Mouse (Mus musculus): Measurements from ENCODE around the gene Stk4.

Gene Stk4

DNA sequence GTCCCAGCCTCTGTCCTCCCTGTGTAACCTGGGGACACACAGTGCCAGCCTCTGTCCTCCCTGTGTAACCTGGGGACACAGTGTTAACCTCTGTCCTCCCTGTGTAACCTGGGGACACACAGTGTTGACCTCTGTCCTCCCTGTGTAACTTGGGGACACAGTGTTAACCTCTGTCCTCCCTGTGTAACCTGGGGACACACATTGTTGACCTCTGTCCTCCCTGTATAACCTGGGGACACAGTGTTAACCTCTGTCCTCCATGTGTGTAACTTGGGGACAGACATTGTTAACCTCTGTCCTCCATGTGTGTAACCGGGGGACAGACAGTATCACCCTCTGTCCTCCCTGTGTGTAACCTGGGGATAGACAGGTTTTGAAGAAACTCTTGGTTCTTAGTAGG lies 61.5 kb downstream of the Stk4 start:
- DNase-seq, result no peak

DNA sequence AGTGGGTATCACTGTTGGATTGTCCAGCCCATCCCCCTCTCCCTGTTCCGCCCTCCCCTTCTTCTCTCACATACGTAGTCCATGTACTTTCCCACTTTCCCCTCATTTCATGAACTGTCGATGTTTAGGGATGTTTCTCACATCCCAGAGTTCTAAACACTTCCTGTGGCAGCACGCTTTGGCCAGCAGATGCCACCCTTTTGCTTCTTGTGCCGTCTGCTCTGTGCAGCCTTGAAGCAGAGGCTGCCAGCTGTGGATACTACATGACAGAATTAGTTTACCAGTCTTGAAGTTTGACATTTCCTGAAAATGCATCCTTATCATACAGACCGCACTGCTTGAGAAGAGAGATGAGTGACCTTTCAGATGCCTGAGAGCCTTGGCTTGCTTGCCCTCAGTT lies 64.4 kb downstream of the Stk4 start:
- DNase-seq, result peak in 1 of 2 experiments; percentile 19

DNA sequence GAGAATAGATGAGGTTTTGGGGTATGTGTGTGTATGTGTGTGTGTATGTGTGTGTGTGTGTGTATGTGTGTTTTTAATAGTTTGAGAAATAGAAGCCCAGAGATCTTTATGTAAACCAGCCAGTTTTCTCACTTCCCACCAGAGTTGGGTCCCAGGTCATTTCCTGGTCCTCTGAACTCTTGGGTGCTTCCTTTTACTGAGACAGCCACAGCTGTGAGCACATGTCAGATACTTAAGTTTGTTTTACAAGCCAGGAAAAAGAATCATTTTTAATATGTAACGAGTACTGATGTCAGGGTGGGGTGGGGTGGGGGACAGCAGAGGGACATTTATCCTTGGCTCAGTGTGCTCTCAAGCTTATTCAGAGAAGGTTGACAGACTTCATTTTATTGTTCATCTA lies 65.2 kb downstream of the Stk4 start:
- no peak for DNase-seq

DNA sequence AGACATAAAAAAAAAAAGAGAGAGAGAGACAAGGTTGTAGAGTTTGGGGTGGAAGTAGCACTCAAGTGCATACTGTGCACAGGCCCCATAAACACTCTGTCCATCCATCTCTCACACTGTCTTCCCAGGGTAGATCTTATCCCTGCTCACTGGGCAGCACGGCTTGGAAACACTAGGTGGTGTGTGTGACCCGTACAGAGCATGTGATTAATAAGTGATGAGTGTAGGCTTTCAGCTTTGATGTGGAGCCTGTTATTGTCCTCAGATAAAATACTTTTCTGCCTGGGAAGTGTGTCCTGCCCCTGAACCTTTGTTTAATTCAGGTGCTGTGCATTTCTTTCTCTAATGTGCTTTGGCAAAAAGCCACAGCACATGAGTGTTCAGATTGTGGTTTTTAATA lies 66.3 kb downstream of the Stk4 start:
- DNase-seq, result no peak

DNA sequence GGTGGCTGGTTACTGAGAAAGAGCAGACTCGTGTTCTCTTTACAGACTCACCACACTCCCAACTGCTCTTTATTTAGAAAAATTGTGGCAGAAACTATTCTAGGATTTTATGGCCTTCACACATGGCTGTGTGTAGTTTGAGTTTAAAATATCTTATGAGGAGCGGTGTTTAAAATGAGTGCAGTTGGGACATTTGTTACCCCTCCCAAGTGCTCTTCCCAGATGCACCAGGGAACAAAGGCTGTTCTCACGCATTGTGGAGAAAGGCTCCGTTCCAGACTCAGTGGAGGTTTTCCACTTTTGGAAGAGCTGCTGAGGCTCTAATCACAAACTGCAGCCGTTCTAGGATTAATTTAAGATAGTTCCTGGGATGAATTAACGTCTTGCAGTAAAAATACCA lies 67.6 kb downstream of the Stk4 start:
- no peak for DNase-seq

DNA sequence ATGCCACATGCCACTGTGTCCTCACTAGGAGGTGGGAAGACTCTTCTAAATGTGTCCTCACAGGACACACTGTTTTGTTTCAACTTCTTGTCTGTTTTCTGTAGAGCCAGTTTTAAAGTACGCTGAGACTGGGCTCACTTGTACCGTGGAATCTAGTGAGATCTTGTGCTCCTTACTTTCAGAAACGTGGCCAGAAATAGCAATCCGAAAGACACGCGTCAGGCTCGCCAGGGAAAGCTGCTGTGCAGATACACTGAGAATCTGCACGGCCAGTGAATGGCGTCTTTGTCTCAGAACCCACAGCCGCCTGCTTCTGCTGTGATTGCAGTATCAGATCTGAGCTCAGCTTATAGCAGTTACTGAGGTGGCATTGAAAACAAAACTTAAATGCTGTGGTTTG lies 71.9 kb downstream of the Stk4 start:
- no peak for DNase-seq

DNA sequence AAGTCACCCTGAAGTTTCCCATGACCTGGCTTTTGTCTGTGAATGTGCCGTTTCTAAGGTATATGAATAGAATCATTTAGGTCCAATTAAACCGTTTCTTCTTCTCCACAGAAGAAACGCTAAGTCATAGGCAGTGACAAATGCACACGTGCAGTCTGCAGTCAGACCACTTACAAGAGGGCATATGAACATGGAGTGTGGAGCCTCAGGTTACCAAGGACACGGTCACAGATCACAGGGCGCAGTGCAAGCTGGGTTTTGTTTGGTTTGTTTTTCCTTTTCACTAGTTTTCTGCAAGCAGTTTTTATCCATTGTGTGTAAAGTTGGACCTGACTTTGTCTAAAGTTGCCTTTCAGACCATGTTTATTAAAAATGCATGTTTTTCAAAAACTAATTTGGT lies 73.9 kb downstream of the Stk4 start:
- DNase-seq, result no peak

DNA sequence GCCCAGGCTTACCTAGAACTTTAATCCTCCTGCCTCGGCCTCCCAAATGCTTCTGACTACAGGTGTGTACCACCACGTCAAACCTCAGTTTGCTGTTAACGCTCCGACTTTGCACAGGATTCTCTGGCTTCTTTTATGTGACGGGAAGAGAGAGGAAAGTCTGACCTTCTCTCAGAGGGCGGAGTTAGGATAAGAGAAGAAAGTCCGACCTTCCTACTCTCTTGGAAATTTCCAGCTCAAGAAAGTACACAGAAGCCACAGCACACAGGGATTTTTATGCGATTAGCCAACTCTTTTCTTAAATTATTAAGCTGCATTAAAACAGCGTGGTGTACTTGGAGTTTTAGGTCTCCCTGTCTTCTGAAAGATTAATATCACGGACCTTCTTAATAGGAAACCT lies 74.4 kb downstream of the Stk4 start:
- DNase-seq, result no peak

DNA sequence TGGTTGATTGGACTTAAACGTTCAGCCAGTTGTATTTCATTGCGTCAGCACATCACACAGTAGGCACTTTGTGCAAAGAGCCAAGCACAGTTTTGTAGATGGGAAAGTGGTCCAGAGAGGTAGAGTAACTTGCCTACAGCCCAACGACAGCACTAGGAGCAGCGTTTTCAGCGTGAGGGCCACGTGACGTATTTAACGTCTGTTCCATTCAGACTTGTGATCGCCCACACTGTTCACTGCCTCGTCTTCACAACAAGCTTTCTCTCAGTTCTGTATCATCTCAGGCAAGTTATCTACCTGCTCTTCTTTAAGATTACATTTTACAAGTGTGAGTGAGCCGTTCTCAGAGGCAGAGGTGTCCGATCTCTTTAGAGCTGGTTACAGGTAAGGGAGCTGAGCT lies 76.4 kb downstream of the Stk4 start:
- DNase-seq, result no peak

DNA sequence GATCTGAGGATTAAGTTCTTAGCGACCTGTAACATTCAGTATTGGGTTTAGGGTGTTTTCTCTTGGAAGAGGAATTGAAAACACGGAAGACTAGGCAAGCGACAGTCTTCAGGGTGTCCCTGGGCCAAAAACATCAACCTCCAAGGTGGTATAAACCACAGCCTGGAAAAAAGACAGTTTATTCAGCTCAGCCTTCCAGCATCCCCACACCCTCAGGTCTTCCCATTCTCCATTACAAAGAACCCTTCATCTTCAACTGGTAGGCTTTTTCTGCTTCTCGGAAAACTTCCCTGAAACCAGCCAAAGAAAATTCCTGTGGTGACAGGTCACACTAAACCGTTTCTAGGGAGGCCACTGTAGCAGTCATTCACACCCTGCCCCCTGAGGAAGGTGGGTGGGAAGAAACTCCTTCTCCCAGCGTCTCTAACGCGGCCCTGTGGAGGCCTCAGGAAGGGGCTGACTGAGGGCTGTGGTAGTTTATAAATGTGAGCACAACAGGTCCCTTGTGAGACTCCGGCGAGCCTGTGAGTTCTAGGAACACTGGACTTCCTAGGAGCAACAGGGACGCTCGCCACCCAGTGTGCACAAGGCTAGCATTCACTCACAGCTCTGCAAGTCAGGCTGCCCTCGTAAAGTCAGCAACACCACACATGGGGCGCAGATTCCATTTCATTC lies 80.1 kb downstream of the Stk4 start:
- DNase-seq, result no peak

DNA sequence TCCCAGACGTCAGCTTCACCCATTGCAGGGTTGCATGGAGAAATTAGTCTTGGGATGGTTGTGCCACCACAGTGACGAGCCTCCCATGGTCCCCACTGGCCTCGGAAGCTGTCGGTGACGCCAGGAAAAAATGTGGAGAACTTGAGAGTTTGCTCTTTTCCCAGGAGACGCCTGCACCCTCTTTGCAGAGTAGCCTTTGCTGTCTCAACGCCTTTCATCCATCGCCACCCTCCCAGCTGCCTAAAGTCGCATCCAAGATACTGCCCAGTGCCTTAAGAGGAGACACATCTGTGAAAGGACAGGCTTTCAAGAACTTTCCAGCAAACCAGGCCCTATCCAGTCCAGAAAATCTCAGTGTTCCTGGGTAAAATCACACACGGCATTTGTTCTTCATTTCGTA lies 82.2 kb downstream of the Stk4 start:
- no peak for DNase-seq

DNA sequence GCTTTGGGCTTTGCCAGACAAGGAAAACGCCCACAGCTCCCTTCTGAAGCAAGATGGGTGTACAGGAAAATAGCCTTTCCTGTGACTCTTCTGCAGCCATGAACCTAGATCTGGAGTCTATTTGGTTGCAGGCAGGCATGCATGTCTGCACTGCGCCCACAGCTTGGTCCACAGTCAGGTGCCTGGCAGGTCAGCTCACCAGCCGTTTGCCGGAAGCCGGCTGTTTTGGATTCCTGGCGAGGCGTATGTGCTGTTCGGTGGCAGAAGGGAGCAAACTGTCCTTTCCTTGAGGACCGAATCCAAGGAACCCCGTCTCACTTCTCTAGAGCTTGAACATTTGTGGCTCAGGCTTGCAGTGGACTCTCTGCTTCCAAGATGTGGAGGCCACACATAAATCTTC lies 83.9 kb downstream of the Stk4 start:
- DNase-seq, result no peak

DNA sequence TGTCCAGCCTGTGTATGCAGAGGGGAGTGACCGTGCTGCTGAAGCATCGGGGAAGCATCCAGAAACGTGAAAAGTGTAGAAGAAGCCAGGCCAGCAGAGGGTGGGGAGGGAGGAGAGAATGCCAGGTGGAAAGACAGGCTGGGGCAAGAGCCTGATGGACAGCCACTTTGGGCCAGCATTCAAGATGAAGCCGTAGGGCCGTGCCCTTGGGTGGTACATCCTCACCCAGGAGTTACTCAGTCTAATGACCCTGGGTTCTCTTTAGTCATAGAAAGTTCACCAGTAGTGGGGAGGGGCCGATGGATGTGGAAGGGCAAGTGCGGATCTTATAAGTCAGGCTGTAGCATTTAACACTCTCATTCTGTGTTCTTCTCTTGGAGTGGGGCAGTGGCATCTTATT lies 86.0 kb downstream of the Stk4 start:
- no peak for DNase-seq

DNA sequence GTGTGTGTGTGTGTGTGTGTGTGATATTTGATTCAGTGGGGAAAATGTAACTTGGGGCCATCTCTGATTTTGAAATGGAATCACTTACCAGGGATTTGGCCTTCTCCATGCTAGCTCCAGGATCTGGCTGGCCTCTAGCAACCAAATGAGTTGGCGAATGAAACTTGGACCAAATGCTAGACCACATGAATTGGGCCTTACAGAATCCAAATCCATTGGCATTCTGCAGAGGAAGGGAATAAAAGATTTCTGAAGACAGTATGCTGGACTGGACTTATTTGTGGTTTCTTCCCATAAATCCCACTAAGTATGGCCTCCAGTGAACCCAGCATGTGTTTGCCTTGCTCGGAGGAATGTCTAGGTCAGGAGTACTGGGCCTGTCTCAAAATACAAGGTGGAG lies 88.7 kb downstream of the Stk4 start:
- DNase-seq, result no peak

DNA sequence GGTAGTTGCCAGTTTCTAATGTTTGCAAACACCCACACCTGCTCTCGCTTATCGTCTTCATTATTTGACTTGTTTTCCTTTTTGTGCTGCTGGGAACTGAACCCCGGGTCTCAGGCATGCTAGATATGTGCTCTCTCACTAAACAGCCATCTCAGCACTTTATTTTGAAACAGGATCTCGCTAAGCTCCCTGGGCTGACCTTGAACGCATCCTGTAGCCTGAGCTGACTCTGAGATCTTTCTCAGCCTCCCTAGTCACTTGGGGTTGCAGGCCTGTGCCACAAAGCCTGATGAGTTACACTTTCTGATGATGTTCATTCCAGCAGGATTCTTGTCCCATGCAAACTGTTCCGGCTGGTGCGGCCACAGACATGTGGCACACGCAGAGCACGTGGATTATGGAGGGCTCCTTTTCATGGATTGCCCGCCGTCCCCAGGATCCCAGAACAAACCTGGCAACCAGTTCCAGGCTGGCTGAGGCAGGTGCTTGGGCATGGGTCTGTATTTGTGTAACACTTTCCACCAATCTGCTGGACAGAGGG lies 91.5 kb downstream of the Stk4 start:
- no peak for DNase-seq

DNA sequence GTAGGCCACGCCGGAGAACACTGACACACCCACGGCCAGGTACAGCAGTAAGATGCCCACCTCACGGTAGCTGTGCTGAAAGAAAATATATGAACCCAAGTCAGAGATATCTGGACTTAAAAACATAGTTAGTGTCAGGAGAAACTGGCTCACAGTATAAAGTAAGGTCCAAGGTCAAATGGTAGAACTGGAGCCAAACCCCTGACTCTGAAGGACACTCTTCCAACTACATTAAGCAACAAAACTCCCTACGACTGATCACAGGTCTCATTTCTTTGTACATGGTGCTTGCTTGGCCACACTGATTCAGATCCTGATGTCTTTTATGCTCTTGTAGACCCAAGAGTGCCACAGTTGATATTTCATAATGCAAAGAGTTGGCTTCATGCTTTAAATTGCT lies 94.8 kb downstream of the Stk4 start:
- DNase-seq, result no peak

DNA sequence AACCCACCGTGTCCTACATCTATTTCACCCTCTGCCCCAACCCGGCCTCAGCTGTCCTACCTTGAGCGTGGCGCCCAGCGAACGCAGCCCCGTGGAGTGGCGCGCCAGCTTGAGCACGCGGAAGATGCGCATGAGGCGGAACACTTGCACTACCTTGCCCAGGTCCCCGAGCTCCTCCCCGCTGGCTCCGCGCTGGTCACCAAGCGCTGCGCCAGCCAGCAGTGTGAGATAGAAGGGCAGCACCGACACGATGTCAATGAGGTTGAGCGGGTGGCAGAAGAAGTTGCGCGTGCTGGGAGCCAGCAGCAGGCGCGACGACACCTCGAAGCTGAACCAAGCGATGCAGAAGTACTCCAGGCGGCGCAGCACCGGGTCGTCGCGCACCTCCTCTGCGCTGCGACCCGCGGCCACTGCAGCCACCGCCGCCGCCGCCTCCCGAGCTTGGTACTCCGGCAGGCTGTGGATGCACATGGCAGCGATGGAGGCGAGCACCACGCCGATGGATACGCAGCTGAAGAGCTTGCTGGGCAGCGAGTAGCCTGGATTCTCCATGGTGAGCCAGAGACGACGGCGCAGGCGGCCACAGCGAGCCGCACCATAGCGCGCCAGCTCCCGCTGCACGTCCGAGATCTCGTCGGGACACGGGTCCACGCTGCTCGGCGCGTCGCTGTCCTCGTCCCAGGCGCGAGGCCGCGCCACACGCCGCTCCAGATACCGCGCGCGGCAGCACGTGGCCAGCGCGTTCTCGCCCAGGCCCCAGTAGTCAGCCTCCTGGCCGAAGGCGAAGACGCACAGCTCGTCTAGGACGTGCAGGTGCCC lies 97.8 kb downstream of the Stk4 start:
- no peak for DNase-seq

DNA sequence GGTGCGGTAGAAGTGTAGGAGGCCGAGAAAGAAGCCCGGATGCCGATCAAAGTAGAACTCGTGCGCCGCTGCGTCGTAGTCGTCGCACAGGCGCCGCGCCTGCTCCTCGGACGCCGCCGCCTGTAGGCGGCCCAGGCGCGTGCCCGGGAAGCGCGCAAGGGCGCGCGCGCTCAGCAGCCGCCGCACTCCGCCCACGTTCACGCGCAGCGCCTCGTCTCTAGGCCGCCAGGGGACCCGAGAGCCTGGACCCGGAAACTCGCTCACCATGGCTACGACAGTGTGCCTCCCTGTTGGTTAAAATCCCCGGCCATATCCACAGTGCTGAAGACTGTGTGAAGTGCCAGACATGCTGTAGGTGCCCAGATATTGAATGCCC lies 98.4 kb downstream of the Stk4 start:
- DNase-seq, result no peak

DNA sequence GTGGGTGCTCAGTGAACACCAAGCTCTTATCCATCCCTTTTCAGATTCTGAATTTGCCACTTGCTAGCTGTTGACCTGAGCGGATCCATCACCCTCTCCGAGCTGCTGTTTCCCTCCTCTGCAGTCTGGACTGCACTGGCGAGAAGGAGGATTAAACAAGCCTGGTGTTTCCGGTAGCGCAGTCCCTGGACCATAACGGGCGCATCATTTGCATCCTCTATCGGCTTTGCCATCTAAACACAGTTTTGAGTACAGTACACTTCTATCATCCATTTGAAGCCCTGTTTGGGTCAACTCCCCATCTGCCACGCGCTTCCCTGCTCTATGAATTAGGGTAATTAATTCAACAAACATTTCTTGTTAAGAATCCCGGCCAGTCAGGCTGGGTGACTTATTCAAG lies 100.2 kb downstream of the Stk4 start:
- DNase-seq, result no peak

DNA sequence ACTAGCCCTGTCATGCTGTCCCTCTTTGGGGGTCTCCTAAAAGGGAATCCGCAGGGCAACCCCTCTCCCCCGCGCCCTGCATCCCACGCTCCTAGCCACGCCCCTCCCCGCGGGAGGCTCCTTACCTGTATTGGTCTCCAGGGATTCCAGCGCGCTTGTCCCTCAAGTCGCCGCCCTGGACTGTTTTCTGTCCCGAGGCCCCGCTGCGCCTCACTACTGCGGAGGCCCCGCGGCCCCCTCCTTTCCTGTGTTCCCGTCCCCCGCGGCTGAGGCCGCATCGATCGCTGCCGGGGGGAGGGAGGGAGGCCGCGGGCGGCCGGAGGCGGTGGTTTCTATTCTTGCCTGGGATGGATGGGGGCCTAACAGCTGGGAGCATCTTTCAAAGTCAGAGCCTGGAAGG lies 100.8 kb downstream of the Stk4 start, which contains the start of gene Kcns1:
Gene Kcns1 (minus strand): TSS at position 212 of the 400 bp plus-strand sequence.
- no peak for DNase-seq

DNA sequence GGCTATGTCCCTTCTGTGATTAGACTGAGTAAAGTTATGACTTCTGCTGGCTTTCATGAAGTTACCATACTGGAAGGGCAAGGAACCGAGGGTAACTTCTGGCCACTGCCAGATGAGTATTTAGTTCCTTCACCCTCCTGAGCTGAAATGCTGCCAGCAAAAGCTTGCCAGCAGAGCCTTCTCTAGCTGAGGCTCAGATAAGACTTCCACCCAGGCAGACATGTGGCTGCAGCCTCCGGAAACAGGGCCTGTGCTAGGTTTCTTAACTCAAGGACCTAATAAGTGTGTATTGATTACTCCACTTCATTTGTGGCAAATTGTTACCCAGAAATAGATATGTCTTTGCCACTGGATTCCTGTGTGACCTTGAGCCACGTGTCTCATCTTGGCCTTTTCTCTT lies 103.3 kb downstream of the Stk4 start:
- no peak for DNase-seq

DNA sequence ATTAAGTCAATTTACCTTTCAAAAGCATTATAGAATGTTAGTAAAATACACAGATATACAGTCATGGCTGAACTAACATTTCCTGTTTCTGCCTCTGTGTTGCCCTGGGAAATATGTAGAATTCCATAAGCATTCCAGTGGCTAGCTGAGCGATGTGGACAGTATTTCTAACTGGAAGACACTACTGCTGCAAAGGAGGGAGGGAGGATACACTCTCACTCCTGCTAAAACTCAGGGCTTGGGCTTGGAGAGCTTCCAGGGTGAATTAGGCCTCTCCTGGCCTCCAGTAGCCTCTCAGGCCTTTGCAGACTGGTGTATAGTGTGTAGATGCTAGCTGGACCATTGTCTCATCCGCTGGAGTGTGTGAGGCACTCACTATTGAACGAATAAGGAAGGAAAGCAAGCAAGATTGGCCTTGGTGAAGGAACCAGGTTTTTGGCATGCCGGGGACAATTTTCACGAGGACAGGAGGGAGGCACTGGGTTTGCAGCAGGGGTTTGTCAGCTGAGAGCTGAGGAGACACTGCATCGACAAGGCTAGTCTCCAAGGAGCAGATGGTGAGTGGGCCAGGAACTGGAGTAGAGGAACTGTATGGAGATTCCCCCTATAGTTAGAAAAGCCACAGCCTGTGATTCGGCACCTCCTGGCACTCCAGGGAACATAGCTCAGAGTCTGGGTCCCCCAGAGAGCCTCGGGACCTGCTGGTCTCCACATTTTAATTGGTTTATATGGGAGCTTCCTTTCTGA lies 104.7 kb downstream of the Stk4 start:
- no peak for DNase-seq

DNA sequence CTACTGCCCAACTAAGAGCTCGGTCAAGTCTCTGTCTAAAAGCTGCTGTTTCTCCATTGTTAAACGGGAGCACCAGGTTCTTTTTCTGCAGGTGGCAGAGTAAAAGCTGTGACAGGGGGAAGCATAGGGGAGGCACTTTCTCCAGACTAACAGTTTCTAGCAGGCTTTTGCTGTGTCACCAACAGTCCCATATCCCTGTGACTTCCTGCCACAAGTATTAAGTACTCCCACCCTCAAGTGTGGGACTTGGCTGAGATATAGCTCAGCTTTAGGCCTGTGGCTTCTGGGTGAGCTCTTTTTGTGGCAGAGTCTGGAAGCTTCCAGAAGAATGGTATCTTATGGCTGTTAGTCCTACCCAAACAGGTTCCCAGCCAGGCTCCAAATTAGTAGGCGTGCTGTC lies 105.7 kb downstream of the Stk4 start:
- no peak for DNase-seq

DNA sequence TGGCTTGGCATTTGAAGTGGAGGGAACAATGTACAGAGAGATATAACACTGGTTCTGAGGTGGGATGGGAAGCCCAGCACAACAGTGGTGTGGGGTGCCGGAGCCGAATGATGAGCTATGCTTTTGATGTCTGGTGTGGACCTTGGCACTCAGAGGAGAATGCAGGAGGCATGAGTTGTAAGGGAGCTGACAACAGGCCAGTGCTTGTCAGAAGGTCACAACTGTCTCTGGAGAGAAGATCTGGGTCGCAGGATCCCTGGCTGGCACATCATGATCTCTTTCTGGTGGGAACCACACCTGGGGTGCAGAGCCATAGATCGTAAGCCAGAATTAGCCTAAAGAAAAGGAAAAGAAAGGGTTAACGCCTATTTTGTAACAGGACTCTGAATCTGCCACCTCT lies 107.7 kb downstream of the Stk4 start:
- no peak for DNase-seq

All from lung, adult 18-20 months (tissue).